Mouse (Mus musculus) T-helper 17 cell (primary cell): ENCODE results near the gene Rragd.
"Not testable (repeated sequence)": the region's sequence is repeated elsewhere in the genome, so short reads cannot be mapped to it uniquely, and the experiment has no call there.

Source experiments
- in situ Hi-C, 2 experiments: fragments of 300-600 bp; cut with MboI, MseI; formaldehyde crosslinking; loops; 1 replicate in 1 of 2; 2 replicates in 1 of 2; pipeline ENCODE4 v1.15.1; 2025; ENCODE audit warnings: high pct_unique_total_duplicates in 2 of 2

Rragd gene

DNA sequence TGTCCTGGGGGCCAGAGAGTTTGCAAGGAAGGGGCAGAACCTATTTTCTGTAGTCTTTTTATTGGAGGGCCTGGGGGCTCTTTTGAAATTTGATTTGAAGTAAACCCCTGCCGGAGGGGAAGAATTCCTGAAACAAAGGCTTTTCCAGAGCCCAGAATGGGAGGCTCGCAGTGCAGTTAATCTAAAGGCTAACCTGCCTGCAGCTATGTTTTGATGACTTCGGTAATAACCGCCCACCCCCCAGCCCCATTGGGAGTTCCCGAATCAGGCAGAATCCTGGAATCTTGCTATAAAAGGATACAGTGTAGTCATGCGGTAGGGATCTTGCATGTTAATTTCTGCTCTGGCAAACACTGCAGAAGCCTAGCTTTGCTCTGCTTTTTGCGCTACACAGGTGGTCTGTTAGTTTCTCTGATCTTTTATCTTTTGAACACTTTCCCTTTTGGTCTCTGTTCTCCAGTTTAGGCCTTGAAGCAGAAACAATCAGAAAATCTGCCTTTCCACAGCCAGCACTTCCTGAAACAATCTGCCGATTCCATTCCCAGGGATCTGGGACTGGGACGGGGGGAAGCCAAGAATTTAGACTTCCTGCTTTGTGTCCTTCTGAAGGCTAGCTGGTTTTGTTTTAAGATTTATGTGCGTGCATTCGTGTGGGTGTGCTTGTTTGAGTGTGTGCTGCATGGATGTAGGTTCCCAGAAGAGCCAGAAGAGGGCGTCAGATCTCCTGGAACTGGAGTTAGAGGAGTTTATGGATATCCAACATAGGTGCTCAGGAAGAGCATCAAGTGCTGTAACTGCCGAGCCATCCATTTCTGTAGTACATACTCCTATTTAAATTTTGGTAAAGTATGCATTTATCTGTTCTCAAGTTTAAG, 2.2 kb downstream of the Rragd start:
- in situ Hi-C loops: no loop called here

DNA sequence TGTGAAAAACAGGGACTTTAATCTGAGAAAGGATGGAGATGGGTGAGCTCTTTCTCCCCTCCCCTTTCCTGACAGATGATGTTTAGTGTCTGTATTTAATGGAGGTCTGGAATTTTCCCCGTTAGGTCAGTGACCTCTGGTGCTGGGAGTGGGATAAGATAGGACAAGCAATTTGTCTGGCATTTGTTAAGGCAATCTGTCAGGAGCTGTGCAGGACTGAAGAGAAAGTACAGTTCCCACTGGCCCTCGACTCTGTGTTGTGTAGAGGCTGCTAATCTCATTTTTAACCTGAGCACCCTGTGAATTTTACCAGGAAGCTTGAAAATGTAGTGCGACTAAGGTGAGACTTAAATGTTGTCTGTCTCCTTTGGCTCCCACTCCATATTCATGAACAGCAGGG, 2.8 kb downstream of the Rragd start:
- in situ Hi-C loops: no loop called here

DNA sequence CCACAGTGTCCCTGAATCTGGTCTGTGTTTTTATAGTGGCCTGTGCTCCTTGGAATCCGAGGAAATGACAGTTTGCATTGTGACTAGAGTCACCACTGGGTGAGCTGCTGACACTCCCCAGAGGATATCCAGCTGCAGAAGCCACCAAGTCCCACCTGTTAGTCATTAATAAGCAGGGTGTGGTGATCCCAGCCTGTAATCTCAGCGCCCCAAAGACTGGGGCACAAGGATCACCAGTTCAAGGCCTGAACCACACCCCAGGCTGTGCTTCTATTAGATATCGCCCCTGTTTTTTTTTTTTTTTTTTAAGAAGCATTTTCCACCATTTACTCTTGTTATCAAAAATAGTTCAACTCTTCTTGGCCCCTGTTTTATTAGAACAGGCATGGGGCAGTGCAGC, 4.2 kb downstream of the Rragd start:
- in situ Hi-C loops: no loop called here

DNA sequence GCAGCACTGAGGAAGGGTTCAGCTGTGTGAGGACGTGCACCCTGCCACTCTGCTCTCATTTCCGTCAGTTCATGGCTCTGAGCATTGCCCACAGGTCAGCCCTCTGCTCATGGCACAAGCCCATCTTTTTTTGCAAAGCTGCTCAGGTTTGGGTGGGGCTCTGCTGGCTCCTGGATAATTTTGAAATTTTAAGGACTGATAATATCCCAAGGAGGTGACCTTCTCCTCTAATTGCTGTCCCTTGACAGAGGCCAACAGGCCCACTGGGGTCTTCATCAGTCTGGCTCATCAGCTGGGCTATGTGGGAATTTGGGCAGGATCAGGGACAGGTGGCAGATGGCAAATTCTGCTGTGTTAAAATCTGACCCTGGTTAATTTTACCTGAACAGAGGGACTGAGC, 6.5 kb downstream of the Rragd start:
- in situ Hi-C loops: no loop called here

DNA sequence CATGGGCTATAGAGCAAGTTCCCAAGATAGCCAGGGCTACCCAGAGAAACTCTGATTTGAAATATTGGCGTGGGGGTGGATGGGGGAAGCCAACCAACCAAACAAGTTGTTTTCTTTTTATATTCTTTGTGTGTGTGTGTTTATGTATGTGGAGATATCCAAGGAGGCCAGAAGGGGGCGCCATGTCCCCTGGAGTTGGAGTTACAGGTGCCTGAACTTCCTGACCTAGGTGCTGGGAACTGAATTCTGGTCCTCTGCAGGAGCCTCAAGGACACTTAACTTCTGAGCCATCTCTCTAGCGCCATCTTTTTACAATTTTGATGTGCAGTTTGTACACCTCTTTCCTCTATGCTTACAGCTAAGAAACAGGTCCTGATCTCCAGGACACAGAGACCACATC, 11.3 kb downstream of the Rragd start:
- in situ Hi-C loops: no loop called here

DNA sequence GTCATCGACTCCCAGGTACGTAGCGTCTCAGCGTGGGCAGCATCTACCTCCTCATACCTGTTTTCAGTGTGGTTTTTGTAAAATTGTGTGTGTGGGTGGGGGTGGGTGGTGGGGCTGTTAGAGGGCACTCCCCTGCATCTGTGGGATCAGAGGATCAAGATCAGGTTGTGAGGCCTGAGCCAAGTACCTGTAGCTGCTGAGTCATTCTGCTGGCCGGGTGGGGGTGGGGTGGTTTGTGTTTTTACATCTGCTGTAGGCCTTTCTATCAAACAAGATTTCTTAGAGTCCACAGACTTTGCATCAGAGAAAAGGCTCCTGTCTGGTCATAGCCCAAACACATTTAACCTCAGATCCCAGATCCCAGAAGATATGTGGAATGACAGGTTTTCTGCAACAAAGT, 13.2 kb downstream of the Rragd start:
- in situ Hi-C loops: no loop called here

DNA sequence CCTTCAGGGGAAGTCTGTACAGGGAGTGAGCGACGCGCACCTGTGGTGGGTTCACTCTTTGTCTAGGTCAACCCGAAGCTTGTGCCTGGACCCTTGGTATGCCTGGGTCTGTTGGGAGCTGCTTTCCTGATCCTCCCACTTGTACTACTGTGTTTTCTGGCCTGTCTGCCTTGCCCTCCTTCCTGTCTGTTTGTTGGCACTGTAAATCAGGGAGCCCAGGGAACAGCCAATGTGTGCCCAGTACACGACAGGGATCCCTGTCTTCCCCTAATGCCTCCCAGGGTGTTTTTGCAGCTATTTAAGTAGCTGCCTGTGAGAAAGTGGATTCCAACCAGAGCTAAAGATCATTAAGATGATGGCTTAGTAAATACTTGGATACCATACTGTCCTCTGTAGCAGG, 14.7 kb downstream of the Rragd start:
- in situ Hi-C loops: no loop called here

DNA sequence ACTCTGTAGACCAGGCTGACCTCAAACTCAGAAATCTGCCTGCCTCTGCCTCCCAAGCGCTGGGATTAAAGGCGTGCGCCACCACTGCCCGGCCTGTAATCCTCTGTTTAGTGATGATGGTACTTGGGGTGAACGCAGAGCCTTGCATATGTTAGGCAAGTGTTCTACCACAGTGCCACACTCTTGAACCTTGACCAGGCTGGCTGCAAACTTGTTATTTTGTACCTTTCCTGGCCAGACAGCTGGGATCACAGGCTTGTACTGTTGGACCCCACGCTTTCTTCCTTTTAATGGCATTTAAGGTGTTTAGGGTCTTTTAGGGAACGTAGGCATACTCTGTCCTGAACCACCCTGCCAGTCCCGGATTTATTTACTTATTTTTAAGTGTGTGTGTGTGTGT, 16.2 kb downstream of the Rragd start:
- in situ Hi-C loops: no loop called here

DNA sequence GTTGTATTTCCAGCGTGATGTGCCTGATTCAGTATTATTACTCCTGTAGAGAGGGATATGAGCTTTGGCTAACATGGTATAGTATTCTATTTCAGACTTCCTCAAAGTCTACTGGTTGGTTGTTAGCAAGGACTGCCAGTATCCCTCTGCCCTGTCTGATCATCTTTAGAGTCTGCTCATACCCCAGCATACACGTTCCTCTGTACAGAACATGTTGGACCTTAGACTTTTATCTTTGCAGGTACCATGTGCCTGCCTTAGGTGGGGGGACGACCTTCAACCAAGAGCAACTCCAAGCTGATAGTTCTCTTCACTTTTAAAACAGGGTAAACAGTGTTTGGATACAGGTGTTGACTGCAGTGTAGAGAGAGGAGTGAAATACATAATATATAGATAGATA, 19.2 kb downstream of the Rragd start:
- in situ Hi-C loops: no loop called here

DNA sequence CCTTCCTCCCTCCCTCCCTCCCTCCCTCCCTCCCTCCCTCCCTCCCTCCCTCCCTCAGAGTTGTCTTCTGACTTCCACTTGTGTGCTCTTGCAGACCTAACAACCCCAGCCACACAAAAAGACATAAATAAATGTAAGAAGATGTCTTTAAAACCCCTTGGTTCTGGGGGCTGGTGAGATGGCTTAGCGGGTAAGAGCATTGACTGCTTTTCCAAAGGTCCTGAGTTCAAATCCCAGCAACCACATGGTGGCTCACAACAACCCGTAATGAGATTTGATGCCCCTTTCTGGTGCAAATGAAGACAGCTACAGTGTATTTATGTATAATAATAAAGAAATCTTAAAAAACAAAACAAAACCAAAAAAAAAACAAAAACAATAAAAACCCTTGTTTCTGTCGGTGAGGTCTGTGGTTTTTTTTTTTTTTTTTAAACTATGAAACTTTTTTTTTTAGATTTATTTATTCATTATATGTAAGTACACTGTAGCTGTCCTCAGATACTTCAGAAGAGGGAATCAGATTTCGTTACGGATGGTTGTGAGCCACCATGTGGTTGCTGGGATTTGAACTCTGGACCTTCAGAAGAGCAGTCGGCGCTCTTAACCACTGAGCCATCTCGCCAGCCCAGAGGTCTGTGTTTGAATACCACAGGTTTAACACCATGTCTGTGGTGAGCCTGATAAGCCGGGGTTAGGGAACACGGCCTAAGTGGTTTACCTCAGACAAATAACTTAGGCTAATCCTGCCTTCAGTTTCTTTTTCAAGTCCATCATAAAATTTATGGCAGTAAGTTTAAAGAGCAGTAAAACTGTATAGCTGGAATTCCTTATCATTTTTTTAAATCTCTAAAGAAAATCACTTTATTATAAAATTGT, 23.0 kb downstream of the Rragd start:
- in situ Hi-C loops: not testable (repeated sequence)

DNA sequence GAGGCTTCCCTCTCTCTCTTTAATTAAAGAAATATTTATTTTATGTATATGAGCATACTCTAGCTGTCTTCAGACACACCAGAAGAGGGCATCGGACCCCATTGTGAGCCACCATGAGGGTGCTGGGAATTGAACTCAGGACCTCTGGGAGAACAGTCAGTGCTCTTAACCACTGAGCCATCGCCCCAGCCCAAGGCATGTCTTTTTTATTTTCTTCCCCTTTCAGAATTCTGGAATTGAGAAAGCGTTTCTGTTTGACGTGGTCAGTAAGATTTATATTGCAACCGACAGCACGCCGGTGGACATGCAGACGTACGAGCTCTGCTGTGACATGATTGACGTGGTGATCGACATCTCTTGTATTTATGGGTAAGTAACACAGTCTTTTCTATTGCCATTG, 24.0 kb downstream of the Rragd start:
- in situ Hi-C loops: no loop called here

DNA sequence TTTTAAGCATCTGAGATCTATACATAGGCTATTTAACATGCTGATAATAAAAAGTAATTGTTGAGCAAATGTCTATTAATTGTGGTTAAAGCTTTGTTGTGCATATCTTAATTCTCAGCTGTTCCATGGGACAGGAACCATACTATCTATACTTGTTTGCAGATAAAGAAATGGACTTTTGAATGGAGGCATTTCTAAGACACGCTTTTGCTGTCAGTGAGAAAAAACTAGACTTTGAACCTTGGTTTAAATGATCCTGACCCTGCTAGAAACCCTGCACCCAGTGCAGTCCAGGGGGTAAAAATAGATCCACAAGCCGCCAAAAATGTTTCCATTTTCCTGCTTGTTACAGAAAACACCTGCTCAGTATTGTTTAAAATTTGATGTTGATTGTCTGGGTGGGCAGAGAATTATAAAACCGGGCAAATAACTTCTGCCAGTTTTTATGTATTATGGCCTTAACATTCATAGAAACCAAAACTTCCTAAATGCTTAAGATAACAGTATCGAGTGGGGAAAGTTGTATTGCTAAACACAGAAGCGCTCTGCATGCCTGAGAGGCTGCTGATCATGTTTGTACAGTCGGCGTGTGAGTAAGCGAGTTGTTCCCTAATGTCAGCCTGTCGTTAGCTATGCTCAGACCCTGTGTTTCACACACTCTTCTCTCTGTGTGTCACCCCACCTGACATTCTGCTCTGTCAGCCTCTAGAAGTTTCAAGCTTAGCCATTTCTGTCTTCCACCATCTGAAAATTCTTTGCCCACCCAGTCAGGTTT, 24.8 kb downstream of the Rragd start:
- in situ Hi-C loops: no loop called here

DNA sequence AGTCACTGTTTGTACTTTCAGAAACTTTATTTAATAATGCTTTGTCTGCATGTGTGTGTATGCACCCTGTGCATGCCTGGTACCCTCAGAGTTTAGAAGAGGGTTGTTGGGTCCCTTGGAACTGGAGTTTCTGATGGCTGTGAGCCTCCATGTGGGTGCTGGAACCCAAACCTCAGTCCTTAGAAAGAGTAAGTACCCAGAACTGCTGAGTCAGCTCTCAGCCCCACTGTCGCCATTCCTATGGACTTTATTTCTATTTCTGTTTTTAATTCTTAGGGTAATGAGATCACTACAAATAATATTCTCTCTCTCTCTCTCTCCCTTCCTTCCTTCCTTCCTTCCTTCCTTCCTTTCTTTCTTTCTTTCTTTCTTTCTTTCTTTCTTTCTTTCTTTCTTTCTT, 27.2 kb downstream of the Rragd start:
- in situ Hi-C loops: no loop called here

DNA sequence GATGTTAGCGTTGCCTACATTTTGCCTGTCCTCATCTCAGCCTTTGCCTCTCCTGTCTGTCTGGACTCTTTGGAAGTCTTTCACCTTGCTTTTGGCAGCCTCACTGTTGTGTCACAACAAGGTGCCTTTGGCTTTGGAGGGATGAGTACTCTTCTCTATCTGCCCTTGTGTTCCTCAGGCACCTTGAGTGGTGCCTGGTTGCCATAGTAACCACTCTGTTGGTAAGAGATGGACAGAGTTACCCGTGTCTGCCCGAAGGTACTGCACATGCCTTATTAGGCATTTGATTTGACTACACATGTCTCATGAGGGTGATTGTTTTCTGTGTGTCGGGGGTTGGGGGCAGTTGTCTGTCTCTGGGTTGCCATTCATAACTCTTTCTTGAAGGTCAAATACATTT, 29.6 kb downstream of the Rragd start:
- in situ Hi-C loops: no loop called here

DNA sequence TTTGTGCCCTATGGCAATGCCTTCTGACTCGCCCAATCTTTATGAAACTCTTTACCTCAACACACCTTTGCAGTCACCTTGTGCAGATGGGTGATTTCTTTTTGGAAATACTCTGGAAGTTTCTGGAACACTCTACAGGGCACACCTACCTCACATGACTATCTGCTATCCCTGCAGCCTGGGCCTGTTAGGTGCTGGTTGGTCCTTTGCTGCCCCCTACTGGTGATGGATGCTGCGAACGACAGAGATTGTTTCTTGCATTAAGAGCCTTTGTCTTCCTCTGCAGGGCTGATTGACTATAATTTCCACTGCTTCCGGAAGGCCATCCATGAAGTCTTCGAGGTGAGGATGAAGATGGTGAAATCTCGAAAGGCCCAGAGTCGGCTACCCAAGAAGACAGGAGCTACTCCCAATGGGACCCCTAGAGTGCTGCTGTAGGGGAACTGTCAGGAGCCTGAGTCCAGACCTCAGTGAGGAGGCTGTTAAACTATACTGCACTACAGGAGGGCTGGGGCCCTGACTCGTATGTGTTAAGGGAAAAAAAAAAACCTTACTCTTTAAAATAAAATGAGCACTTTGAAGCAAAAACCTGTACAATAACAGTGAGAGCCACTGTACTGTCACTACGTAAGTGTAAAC, 35.6 kb downstream of the Rragd start:
- in situ Hi-C loops: no loop called here

DNA sequence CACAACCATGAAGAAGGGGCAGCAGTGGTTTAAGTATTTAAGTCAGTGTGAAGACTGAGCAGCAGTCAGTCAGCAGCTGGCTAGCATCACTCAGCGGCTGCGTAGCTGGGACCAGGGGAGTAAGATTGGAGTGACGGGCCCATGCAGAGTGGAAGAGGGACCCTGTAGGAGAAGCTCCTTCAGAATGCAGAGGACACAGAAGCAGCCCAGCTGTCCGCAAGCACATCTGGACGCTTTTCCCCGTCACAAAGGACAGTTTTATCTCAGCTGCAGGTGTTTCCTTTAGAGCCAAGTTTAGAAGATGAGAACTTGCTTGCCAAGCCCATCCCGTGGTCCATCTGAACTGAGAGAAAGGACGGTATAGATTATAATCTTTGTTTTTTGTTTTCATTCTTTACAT, 41.6 kb downstream of the Rragd start:
- in situ Hi-C loops: loop anchor here in 1 of 2 experiments (5.0 kb wide), 1 partner anchor 72 kb away; the partner anchor contains the start of gene Ankrd6

DNA sequence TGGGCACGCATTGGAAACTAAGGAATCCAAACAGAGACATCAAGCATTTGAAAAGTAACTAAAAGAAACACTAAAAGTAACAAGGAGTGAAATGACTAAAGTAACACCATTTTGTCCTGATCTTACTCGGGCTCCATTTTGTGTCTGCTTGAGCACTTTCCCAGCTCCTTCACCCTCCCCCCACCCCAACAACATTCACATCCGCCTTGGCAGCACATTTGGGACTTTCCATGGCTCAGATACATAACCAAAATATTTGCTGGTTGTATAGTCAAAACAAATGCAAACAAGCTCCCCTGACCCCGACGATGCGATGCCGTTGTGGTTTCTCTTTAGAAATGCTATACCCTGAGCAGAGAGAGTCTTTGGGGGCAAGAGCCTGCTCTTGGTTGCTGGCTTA, 46.3 kb downstream of the Rragd start:
- in situ Hi-C loops: no loop called here

DNA sequence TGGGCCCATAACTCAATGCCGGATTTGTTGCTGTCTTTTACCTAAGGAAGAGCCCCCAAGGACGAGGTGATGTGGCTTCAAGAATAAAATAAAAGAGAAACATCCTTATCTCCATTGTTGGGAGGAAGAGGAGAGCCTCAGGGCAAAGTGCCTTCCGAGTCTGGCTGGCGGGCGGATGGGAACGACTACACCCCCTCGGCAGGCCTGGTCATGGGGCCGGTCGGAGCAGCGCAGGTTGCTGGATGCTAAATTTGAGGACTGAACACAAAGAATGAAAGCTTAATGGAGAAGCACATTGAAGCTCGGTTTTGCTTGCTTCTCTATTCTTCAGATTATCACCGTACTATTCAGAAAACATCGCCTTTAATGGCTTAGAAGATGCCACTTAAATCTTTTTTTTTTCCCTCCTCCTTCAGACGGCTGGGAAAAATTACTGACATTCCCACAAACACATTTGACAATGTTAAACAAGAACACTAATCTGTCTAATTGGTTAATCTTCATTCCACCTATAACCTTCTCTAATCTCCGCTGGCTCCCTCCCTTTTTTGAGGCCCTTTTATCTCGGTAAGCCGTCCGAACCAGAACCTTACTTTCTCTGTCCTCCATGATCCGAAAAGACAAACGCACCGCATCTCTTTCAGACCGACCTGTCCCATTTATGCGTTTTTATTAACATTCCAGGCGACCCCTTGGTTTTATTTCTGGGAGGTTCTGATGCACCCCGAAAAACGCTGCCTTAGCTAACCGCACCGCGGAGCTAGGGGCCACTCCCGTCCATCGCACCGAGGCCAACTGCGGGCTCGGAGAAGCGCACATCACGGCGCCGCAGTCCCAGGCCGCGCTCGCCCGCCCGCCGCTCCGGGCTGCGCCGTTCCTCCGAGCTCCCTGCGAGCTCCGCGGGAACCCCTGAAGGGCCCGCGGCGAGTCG, 47.7 kb downstream of the Rragd start:
- in situ Hi-C loops: no loop called here

DNA sequence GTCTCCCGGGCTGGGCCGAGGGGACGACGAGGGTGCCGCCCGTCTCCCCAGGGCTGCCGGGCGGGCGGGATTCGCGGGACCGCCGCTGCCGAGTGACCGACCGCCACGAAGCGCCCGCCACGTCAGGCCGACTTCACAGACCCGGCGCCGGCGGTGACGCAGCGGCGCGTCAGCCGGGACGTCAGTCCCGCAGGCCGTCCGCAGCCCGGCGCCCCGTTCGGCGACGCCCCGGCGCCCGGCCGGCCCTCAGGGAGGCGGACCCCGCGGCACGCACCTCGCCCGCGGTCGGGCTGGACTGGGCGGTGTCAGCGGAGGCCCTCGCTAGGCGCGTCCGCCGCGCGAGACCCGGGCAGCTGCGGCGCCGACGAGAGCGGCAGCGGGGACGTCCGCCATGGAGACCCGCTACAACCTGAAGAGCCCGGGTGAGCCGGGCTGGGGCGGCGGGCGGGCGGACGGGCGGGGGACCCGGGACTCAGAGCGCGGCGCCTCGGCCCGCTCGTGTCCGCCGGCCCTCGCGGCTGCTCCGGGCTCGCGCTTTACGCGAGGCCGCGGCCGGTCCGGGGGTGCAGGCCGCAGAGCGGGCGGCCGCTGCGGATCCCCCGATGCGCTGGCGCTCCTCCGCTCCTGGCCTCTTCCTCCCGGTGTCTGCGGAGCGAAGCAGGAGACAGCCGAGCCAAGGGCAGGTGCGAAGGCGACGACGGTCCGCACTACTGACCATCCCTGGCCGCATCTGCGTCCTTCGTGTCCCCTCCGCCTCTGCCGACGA, 48.5 kb downstream of the Rragd start, which contains the start of gene Ube2j1:
TSS of gene Ube2j1 (plus strand) at position 222 of the 766 bp plus-strand sequence.
- in situ Hi-C loops: no loop called here
